Mouse (Mus musculus): ENCODE results near the gene Zcchc24. TPM values are rescaled to one million over a fixed set of nuclear protein-coding genes. Genes with fewer than 3 reads are reported as not detected.

Gene Zcchc24
- polyA plus RNA-seq, 1 experiment from 2014 or later, result 33.6 TPM

DNA sequence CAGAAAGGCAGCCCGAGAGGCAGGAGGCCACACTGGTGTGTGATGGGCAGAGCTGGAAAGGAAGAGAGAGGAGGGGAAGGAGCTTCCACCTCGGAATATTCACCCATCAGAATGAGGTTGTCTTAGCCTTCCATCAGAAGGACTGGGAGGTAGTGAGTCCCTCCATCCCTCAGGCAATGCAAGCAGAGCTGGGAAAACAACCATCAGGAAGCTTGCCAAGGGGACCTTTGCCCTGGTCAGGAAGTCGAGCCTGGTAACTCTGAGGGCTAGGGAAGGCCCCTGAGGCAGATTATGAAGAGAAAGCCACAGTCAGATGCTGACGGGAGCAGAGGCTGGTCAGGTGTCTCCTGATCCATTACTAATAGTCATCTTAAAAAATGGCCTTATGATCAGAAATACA lies 43.1 kb downstream of the Zcchc24 start:
- Histone ChIP-seq H3K27me3 (replicated peaks; ENCODE audit: control insufficient read depth, insufficient read depth, low read length) (no peaks in the 10 kb centered on the region), H3K4me1 (replicated peaks; ENCODE audit: control insufficient read depth, insufficient read depth, low read length) (peaks cover 23% of the 10 kb centered on the region), H3K27ac (ENCODE audit: low read depth) (peak overlapping the region; percentile 73), H3K9me3 (ENCODE audit: control insufficient read depth, low read length) (no peaks in the 10 kb centered on the region), H3K9ac (ENCODE audit: low read length) (no peak overlapping the region), H3K4me2 (ENCODE audit: low read length) (no peak overlapping the region), H3K36me3 (ENCODE audit: control insufficient read depth, insufficient read depth, low read length) (peaks cover 18% of the 10 kb centered on the region; the same call in 1 of the 2 replicates), H3K4me3 (ENCODE audit: low read depth, low read length) (no peak overlapping the region)
- no peak for ATAC-seq (replicated peaks; ENCODE audit: low FRiP score, low TSS enrichment, low read depth)
- no peak for DNase-seq (ENCODE audit: low spot score)
- 21% methylated on average over 4 of the region's 4 CpGs for WGBS

DNA sequence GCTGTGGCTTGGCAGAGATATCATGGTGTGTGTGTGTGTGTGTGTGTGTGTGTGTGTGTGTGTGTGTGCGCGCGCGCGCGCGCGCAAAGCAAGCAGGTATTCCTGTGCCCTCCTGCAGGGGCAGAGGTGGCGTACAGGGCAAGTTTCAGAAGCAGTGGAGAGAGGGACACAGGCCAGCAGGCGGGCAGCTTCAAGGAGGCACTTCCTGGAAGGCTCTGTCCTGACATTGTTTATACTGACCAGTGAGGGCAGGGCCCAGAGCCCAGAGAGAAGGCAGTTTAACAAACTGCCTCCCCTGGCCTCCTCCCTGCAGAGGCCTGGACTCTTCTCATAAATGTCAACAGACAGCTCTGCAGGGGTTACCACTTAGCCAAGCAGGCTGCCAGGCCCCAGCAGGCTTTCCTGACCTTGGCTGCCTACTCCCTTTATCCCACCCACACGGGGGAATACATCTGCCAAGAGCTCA lies 43.8 kb downstream of the Zcchc24 start:
- no peaks in the 10 kb centered on the region for H3K9me3 ChIP-seq (ENCODE audit: control insufficient read depth, low read length)
- H3K27me3 ChIP-seq (replicated peaks; ENCODE audit: control insufficient read depth, insufficient read depth, low read length), result no peaks in the 10 kb centered on the region
- peak overlapping the region; percentile 73 for H3K27ac ChIP-seq (ENCODE audit: low read depth)
- ATAC-seq (replicated peaks; ENCODE audit: low FRiP score, low TSS enrichment, low read depth) (peak; percentile 66; the same call in 1 of the 2 replicates), DNase-seq (ENCODE audit: low spot score) (no peak)
- no peak overlapping the region for H3K4me2 ChIP-seq (ENCODE audit: low read length)
- H3K4me1 ChIP-seq (replicated peaks; ENCODE audit: control insufficient read depth, insufficient read depth, low read length), result peaks cover 23% of the 10 kb centered on the region
- no peak overlapping the region for H3K4me3 ChIP-seq (ENCODE audit: low read depth, low read length)
- no peak overlapping the region for H3K9ac ChIP-seq (ENCODE audit: low read length)
- WGBS, result 30% methylated on average over 9 of the region's 11 CpGs
- peaks cover 18% of the 10 kb centered on the region; the same call in 1 of the 2 replicates for H3K36me3 ChIP-seq (ENCODE audit: control insufficient read depth, insufficient read depth, low read length)

DNA sequence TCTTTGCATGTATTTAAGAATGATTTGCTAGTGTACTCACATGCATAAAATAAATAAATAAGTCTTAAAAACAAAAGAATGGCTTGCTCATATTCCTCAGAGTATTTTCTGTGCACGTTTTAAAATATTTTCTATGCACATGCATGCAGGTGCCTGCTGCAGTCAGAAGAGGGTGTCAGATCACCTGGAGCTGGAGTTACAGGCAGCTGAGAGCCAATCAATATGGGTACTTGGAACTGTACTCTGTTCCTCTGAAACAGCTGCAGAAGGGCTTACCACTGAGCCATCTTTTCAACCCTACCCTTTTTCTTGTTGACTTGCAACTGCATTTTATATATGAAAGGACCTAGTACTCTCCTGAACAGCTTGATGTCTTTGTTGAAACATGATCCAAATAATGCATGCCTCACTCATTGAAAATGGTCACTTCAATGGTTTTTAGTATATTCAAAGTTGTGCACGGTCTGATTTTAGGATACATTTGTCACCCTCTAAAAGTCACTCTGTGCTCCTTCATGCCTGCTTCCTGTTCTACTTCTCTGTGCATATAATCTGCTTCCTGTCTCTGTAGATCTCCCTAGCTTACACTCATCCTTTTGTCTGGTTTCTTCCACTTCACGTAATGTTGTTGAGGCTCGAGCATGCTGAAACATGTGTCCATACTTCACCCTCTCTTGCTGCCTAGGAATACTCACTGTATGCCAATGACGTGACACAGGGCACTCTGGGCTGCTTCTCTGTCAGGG lies 47.7 kb downstream of the Zcchc24 start:
- H3K27me3 ChIP-seq (replicated peaks; ENCODE audit: control insufficient read depth, insufficient read depth, low read length), result no peaks in the 10 kb centered on the region
- ATAC-seq (replicated peaks; ENCODE audit: low FRiP score, low TSS enrichment, low read depth) (no peak), DNase-seq (ENCODE audit: low spot score) (no peak)
- peaks cover 49% of the 10 kb centered on the region for H3K4me1 ChIP-seq (replicated peaks; ENCODE audit: control insufficient read depth, insufficient read depth, low read length)
- WGBS, result 72% methylated on average over 5 of the region's 5 CpGs
- H3K4me2 ChIP-seq (ENCODE audit: low read length), result no peak overlapping the region
- peaks cover 13% of the 10 kb centered on the region; the same call in 1 of the 2 replicates for H3K36me3 ChIP-seq (ENCODE audit: control insufficient read depth, insufficient read depth, low read length)
- no peak overlapping the region for H3K27ac ChIP-seq (ENCODE audit: low read depth)
- no peak overlapping the region for H3K9ac ChIP-seq (ENCODE audit: low read length)
- H3K4me3 ChIP-seq (ENCODE audit: low read depth, low read length), result no peak overlapping the region
- no peaks in the 10 kb centered on the region for H3K9me3 ChIP-seq (ENCODE audit: control insufficient read depth, low read length)

DNA sequence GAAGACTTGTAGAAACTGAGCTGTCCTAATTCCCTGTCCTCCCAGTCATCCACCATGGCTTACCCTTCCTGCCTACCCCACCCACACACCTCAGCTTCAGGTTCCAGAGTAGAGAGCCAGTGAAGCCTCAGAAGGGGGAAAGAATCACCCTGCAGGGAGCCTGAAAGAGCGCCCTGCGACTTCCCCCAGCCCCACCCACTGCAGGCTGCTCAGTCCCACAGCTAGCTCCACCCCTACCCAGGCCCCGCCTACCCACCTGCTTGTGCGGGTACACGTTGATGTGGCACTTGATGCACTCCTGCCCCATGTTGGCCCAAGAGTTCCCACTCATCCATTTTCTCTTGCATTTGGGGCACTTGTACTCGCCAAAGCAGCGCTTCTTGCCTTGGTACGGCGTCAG lies 49.5 kb downstream of the Zcchc24 start:
- Histone ChIP-seq H3K36me3 (ENCODE audit: control insufficient read depth, insufficient read depth, low read length) (peaks cover 28% of the 10 kb centered on the region), H3K27me3 (replicated peaks; ENCODE audit: control insufficient read depth, insufficient read depth, low read length) (no peaks in the 10 kb centered on the region), H3K9ac (ENCODE audit: low read length) (no peak overlapping the region), H3K27ac (ENCODE audit: low read depth) (peak overlapping the region; percentile 66), H3K4me1 (replicated peaks; ENCODE audit: control insufficient read depth, insufficient read depth, low read length) (peaks cover 31% of the 10 kb centered on the region), H3K4me3 (ENCODE audit: low read depth, low read length) (no peak overlapping the region), H3K4me2 (ENCODE audit: low read length) (no peak overlapping the region), H3K9me3 (ENCODE audit: control insufficient read depth, low read length) (no peaks in the 10 kb centered on the region)
- WGBS, result 63% methylated on average over 9 of the region's 9 CpGs
- DNase-seq (ENCODE audit: low spot score), result no peak
- ATAC-seq (replicated peaks; ENCODE audit: low FRiP score, low TSS enrichment, low read depth), result no peak

DNA sequence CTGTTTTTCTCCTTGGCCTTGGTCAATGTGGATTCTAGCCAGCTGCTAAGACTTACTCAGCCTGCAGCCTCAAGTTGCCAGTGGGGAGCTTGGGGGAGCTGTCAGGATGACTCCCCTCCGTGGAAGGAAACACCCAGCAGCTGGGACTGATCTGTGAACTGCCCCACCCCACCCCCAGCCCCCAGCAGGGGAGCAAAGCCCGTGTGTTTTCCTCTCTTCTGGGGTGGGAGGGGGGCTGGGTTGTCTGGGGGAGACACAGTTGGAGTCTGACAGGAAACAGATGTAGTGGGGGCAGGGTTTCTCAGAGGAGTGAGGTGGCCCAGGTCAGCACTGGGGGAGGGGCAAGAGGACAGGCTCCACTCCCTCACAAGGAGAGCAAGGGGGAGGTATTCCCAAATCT lies 50.4 kb downstream of the Zcchc24 start:
- ATAC-seq (replicated peaks; ENCODE audit: low FRiP score, low TSS enrichment, low read depth), result peak; percentile 60
- WGBS, result 6% methylated on average over 2 of the region's 2 CpGs
- H3K36me3 ChIP-seq (ENCODE audit: control insufficient read depth, insufficient read depth, low read length), result peaks cover 34% of the 10 kb centered on the region
- peak overlapping the region; percentile 66 for H3K27ac ChIP-seq (ENCODE audit: low read depth)
- H3K4me2 ChIP-seq (ENCODE audit: low read length), result no peak overlapping the region
- no peaks in the 10 kb centered on the region for H3K27me3 ChIP-seq (replicated peaks; ENCODE audit: control insufficient read depth, insufficient read depth, low read length)
- no peaks in the 10 kb centered on the region for H3K9me3 ChIP-seq (ENCODE audit: control insufficient read depth, low read length)
- DNase-seq (ENCODE audit: low spot score), result no peak
- no peak overlapping the region for H3K4me3 ChIP-seq (ENCODE audit: low read depth, low read length)
- no peak overlapping the region for H3K9ac ChIP-seq (ENCODE audit: low read length)
- peaks cover 27% of the 10 kb centered on the region for H3K4me1 ChIP-seq (replicated peaks; ENCODE audit: control insufficient read depth, insufficient read depth, low read length)

DNA sequence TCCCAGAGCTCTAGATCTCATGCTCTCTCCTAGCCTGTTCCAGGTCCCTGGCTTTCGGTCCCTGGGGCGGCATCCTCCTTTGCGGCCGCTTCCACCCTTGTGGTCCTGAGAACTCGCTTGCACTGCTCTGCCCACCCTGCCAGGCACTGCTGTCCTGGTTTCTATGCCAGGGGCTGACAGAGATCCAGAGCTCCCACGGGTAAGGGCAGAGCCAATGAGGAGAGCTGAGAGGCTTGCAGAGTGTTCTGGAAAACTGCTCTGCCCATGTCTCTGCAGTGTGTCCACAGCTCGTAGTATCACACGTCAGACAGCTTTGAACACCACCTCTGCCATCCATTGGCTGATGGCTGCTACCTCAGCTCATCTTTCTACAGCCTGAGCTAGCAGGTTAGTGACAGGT lies 51.1 kb downstream of the Zcchc24 start:
- Histone ChIP-seq H3K36me3 (ENCODE audit: control insufficient read depth, insufficient read depth, low read length) (peaks cover 29% of the 10 kb centered on the region), H3K4me1 (replicated peaks; ENCODE audit: control insufficient read depth, insufficient read depth, low read length) (peaks cover 27% of the 10 kb centered on the region), H3K4me3 (ENCODE audit: low read depth, low read length) (no peak overlapping the region), H3K9ac (ENCODE audit: low read length) (no peak overlapping the region), H3K9me3 (ENCODE audit: control insufficient read depth, low read length) (no peaks in the 10 kb centered on the region), H3K27me3 (replicated peaks; ENCODE audit: control insufficient read depth, insufficient read depth, low read length) (no peaks in the 10 kb centered on the region), H3K4me2 (ENCODE audit: low read length) (no peak overlapping the region), H3K27ac (ENCODE audit: low read depth) (peak overlapping the region; percentile 66)
- no peak for ATAC-seq (replicated peaks; ENCODE audit: low FRiP score, low TSS enrichment, low read depth)
- 72% methylated on average over 8 of the region's 8 CpGs for WGBS
- no peak for DNase-seq (ENCODE audit: low spot score)

DNA sequence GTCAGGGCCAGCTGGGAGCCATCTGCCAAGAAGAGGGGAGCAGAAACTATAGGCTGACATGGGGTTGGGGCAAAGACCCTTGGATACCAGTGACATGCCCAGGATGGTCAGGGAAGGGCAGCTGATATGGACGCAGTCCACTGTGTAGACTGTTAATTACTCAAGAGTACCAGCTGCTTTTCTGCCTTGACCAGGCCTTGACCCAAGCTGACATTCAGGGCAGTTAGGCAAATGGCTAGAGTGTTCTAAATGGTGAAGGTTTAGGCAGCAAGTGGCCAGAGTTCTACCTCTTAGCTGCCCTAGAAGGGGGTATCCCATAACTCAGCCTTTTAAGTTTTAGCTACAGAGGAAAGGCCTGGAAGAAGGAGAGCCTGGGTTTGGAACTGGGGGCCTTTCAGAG lies 52.3 kb downstream of the Zcchc24 start:
- Histone ChIP-seq H3K4me1 (replicated peaks; ENCODE audit: control insufficient read depth, insufficient read depth, low read length) (peaks cover 32% of the 10 kb centered on the region), H3K36me3 (ENCODE audit: control insufficient read depth, insufficient read depth, low read length) (peaks cover 28% of the 10 kb centered on the region), H3K27me3 (replicated peaks; ENCODE audit: control insufficient read depth, insufficient read depth, low read length) (no peaks in the 10 kb centered on the region), H3K27ac (ENCODE audit: low read depth) (no peak overlapping the region), H3K4me3 (ENCODE audit: low read depth, low read length) (no peak overlapping the region), H3K9ac (ENCODE audit: low read length) (no peak overlapping the region), H3K9me3 (ENCODE audit: control insufficient read depth, low read length) (no peaks in the 10 kb centered on the region), H3K4me2 (ENCODE audit: low read length) (no peak overlapping the region)
- ATAC-seq (replicated peaks; ENCODE audit: low FRiP score, low TSS enrichment, low read depth), result no peak
- 68% methylated on average over 1 of the region's 1 CpGs for WGBS
- no peak for DNase-seq (ENCODE audit: low spot score)

DNA sequence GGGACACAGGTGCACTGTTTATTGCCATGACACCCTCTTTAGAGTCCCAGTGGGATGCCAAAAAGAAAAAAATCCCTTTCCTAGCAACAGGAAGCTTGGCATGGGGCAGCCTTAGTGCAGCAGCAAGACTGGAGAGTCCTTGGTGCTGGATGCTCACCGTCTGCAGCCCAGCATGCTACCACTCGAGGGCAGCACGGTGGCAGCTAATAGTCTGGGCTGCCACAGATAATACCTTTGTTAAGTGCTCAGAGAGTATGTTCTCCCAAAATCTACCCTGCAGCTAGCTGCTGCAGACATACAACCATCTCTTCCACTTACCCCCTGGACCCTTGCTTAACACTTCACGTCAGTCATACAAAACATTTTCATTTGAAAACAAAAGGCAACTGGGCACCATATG lies 55.4 kb downstream of the Zcchc24 start:
- peaks cover 21% of the 10 kb centered on the region for H3K36me3 ChIP-seq (ENCODE audit: control insufficient read depth, insufficient read depth, low read length)
- no peak overlapping the region for H3K27ac ChIP-seq (ENCODE audit: low read depth)
- 31% methylated on average over 4 of the region's 4 CpGs for WGBS
- H3K9ac ChIP-seq (ENCODE audit: low read length), result no peak overlapping the region
- H3K4me3 ChIP-seq (ENCODE audit: low read depth, low read length), result no peak overlapping the region
- no peaks in the 10 kb centered on the region for H3K9me3 ChIP-seq (ENCODE audit: control insufficient read depth, low read length)
- no peak for DNase-seq (ENCODE audit: low spot score)
- H3K27me3 ChIP-seq (replicated peaks; ENCODE audit: control insufficient read depth, insufficient read depth, low read length), result no peaks in the 10 kb centered on the region
- no peak overlapping the region for H3K4me2 ChIP-seq (ENCODE audit: low read length)
- ATAC-seq (replicated peaks; ENCODE audit: low FRiP score, low TSS enrichment, low read depth), result no peak
- peaks cover 50% of the 10 kb centered on the region for H3K4me1 ChIP-seq (replicated peaks; ENCODE audit: control insufficient read depth, insufficient read depth, low read length)

DNA sequence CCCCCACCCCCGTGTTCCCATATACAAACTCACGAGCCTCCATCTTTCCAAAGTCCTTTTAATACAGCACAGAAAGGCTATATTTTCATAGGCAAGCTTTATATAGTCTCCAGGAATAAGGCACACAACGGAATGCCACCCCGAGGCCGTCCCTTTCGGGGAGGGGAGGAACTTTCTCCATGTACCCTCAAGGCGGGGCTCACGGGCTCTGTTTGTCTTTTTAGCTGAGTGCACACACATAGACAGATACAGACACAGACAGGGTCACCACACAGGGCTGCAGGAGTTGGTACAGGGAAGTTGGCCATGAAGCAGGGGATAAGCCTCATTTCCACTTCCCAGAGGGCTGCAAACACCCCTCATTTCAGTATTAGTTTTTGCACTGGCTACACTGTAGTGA lies 57.2 kb downstream of the Zcchc24 start:
- Histone ChIP-seq H3K36me3 (ENCODE audit: control insufficient read depth, insufficient read depth, low read length) (peaks cover 21% of the 10 kb centered on the region), H3K9ac (ENCODE audit: low read length) (0 out of 2 replicates have a peak overlapping the region, but pooled peaks have one; percentile 10), H3K4me1 (replicated peaks; ENCODE audit: control insufficient read depth, insufficient read depth, low read length) (peaks cover 42% of the 10 kb centered on the region), H3K9me3 (ENCODE audit: control insufficient read depth, low read length) (no peaks in the 10 kb centered on the region), H3K27ac (ENCODE audit: low read depth) (peak overlapping the region; percentile 77), H3K4me3 (ENCODE audit: low read depth, low read length) (no peak overlapping the region), H3K4me2 (ENCODE audit: low read length) (no peak overlapping the region), H3K27me3 (replicated peaks; ENCODE audit: control insufficient read depth, insufficient read depth, low read length) (no peaks in the 10 kb centered on the region)
- no peak for DNase-seq (ENCODE audit: low spot score)
- peak; percentile 13; the same call in 1 of the 2 replicates for ATAC-seq (replicated peaks; ENCODE audit: low FRiP score, low TSS enrichment, low read depth)
- 37% methylated on average over 8 of the region's 8 CpGs for WGBS
